Mouse (Mus musculus) MEL (cell line): ENCODE data around the gene Dcakd.

Source experiments
- CTCF ChIP-seq, 3 experiments: IDR thresholded peaks in 2 of 3; conservative IDR thresholded peaks in 1 of 3; 2 replicates each; pipeline ENCODE4 v1.5.1; 2011 to 2012; ENCODE audit warnings: low read length in 3 of 3, low read depth in 2 of 3, mild to moderate bottlenecking in 2 of 3, improper control_type of control experiment in 1 of 3, inconsistent platforms in 1 of 3, mixed read lengths in 1 of 3, moderate library complexity in 1 of 3; ENCODE audit not compliant: control insufficient read depth in 1 of 3, insufficient read depth in 1 of 3, poor library complexity in 1 of 3, severe bottlenecking in 1 of 3
- ETS1 ChIP-seq: IDR thresholded peaks from 2 replicates; pipeline ENCODE4 v1.6.1; 2012; ENCODE audit warnings: low read depth, mild to moderate bottlenecking, inconsistent platforms, low read length, improper control_type of control experiment, moderate library complexity
- GATA1 ChIP-seq: IDR thresholded peaks from 2 replicates; pipeline ENCODE4 v1.6.1; 2011; ENCODE audit warnings: low read depth, low read length, improper control_type of control experiment
- POLR2A ChIP-seq, 2 experiments: IDR thresholded peaks; 2 replicates each; pipeline ENCODE4 v1.6.1; 2011 to 2012; ENCODE audit warnings: low read length in 2 of 2, mild to moderate bottlenecking in 2 of 2, control low read depth in 1 of 2, improper control_type of control experiment in 1 of 2, low read depth in 1 of 2, moderate library complexity in 1 of 2; ENCODE audit not compliant: control insufficient read depth in 1 of 2, insufficient read depth in 1 of 2, poor library complexity in 1 of 2
- POLR2AphosphoS2 ChIP-seq: IDR thresholded peaks from 2 replicates; pipeline ENCODE4 v1.6.1; 2011; ENCODE audit warnings: low read length, improper control_type of control experiment
- RCOR1 ChIP-seq: IDR thresholded peaks from 2 replicates; pipeline ENCODE4 v1.6.1; 2012; ENCODE audit warnings: low read depth, mild to moderate bottlenecking, inconsistent platforms, low read length, improper control_type of control experiment
- TBP ChIP-seq: IDR thresholded peaks from 2 replicates; pipeline ENCODE4 v1.8.0; 2011; ENCODE audit warnings: low read depth, low read length, improper control_type of control experiment
- UBTF ChIP-seq: IDR thresholded peaks from 2 replicates; pipeline ENCODE4 v1.6.1; 2012; ENCODE audit warnings: low read depth, mild to moderate bottlenecking, inconsistent platforms, low read length, improper control_type of control experiment, moderate library complexity, borderline replicate concordance; ENCODE audit not compliant: insufficient read depth
- USF1 ChIP-seq: IDR thresholded peaks from 2 replicates; pipeline ENCODE4 v1.6.1; 2014; ENCODE audit warnings: low read depth, mild to moderate bottlenecking, inconsistent platforms, low read length, improper control_type of control experiment, moderate library complexity

DNA sequence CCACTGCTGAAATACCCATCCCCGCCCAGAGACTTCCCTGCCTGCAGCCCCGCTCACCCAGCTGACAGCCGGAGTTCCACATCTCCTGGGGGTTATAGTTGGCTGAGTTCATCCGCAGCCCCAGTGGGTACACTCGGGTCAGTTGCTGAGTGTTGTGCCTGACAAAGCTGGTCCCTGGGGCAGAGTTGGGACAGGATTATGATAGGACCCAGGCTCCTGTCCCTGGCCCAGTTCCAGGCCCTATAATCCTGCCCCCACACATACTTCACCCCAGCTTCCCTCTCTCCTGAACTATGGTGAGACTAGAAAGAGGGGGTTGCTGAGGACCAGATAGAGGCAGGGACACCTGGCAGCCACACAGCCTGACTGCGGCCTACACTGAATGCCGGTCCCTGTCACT lies 45.5 kb upstream of the Dcakd start:
- TF ChIP-seq RCOR1 (no peak), CTCF (IDR thresholded peaks at IDR 0.05 in 2 of 3, conservative IDR thresholded peaks at IDR 0.05 in 1 of 3; ENCODE audit: control insufficient read depth in 1 of 3, insufficient read depth in 1 of 3, low read depth in 2 of 3, low read length in 3 of 3, poor library complexity in 1 of 3, severe bottlenecking in 1 of 3) (no peak), POLR2AphosphoS2 (no peak), UBTF (no peak), POLR2A (IDR thresholded peaks at IDR 0.05; ENCODE audit: control insufficient read depth in 1 of 2, insufficient read depth in 1 of 2, low read depth in 1 of 2, low read length in 2 of 2, poor library complexity in 1 of 2) (no peak), GATA1 (no peak), USF1 (no peak), ETS1 (no peak), TBP (no peak)
